Mouse (Mus musculus): ENCODE measurements around the gene Gart. TPM values are rescaled to one million over a fixed set of nuclear protein-coding genes. Genes with fewer than 3 reads are reported as not detected.

Gene Gart
- polyA plus RNA-seq, 1 experiment from 2014 or later, result 55.7 TPM

DNA sequence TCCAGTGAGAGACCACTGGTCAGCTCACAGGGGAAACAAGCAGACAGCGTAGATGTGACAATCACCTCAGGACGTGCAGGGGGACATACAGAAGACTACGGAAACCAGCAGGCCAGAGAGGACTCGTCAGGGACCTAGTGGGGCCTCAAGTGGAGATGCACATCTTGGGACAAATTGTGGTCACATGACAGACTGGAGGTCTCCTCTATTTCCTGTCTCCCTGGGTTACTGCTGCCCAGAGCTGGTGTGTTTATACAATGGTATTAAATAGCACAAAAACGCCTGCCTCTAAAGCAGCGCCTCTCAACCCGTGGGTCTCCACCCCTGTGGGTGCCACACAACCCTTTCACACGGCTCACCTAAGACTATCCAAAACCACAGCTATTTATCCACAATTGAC is 54.6 kb downstream of the Gart start:
- no peak overlapping the region for H3K27ac ChIP-seq
- H3K9ac ChIP-seq, result no peak overlapping the region
- no peak for DNase-seq (ENCODE audit: low spot score)
- no peak for ATAC-seq (ENCODE audit: low FRiP score)
- no peaks in the 10 kb centered on the region for H3K9me3 ChIP-seq (ENCODE audit: control insufficient read depth, low read length)
- 71% methylated on average over 8 of the region's 8 CpGs for WGBS
- no peaks in the 10 kb centered on the region for H3K36me3 ChIP-seq (replicated peaks; ENCODE audit: control insufficient read depth, insufficient read depth)
- H3K4me3 ChIP-seq (replicated peaks; ENCODE audit: low read length), result no peak overlapping the region
- H3K4me1 ChIP-seq (replicated peaks; ENCODE audit: control insufficient read depth, insufficient read depth, low read length), result peaks cover 7% of the 10 kb centered on the region
- no peak overlapping the region for H3K4me2 ChIP-seq (replicated peaks)
- H3K27me3 ChIP-seq (ENCODE audit: control insufficient read depth, insufficient read depth, low read length), result no peaks in the 10 kb centered on the region

DNA sequence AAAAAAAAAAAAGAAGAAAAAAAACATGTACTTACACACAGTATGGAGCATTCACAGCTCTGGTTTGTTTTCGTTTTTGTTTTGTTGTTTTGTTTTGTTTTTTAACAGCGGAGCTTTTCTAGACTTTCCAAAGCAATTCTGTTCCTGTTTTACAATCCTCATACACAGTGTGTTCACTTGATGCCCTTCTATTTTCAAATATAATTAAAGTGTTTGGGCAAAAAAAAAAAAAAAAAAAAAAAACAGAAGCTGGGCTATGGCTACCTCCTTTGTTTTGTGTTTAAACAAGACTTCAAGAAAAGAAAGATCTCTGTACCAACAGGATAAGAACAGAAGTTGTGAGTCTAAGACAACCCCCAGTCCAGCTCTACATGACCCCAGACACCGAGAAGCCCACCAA is 58.0 kb downstream of the Gart start:
- Histone ChIP-seq H3K9me3 (ENCODE audit: control insufficient read depth, low read length) (no peaks in the 10 kb centered on the region), H3K27me3 (ENCODE audit: control insufficient read depth, insufficient read depth, low read length) (no peaks in the 10 kb centered on the region), H3K4me2 (replicated peaks) (no peak overlapping the region), H3K36me3 (replicated peaks; ENCODE audit: control insufficient read depth, insufficient read depth) (peaks cover 21% of the 10 kb centered on the region), H3K4me1 (replicated peaks; ENCODE audit: control insufficient read depth, insufficient read depth, low read length) (no peaks in the 10 kb centered on the region), H3K27ac (no peak overlapping the region), H3K4me3 (replicated peaks; ENCODE audit: low read length) (no peak overlapping the region), H3K9ac (no peak overlapping the region)
- WGBS, result 86% methylated on average over 3 of the region's 3 CpGs
- no peak for ATAC-seq (ENCODE audit: low FRiP score)
- DNase-seq (ENCODE audit: low spot score), result no peak

DNA sequence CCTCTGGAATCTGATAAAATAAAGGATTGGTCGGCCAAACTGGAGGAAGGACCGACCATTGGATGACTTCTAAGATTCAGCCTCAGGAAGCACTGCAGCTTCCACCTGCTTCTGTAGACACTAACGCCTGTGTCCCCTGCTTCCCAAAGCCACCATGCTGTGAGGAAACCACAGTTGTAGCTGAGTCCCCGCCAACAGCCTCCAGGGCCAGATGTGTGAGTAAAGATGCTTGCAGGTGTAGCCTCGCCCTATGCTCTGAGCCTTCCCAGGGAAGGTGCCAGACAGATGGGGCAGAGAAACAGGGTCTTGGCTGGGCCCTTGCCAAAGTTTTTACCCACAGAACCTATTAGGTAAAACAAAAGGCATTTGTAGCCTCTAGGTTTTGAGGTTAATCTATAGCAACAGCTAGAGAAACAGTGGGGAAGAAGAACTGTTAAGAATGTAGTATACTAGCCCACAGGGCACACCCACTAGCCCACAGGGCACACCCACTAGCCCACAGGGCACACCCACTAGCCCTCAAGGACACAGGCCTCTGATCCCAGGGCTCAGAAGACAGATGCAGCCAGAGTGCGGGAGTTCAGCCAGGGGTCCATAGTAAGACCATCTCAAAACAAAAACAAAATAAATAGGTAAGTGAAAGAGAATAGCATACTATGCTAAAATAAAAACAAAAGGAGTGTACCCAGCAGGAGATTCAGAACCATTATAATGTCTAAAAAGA is 58.9 kb downstream of the Gart start:
- no peaks in the 10 kb centered on the region for H3K27me3 ChIP-seq (ENCODE audit: control insufficient read depth, insufficient read depth, low read length)
- H3K9ac ChIP-seq, result no peak overlapping the region
- H3K36me3 ChIP-seq (replicated peaks; ENCODE audit: control insufficient read depth, insufficient read depth), result peaks cover 21% of the 10 kb centered on the region
- H3K9me3 ChIP-seq (ENCODE audit: control insufficient read depth, low read length), result no peaks in the 10 kb centered on the region
- DNase-seq (ENCODE audit: low spot score) (no peak), ATAC-seq (ENCODE audit: low FRiP score) (no peak)
- no peak overlapping the region for H3K27ac ChIP-seq
- no peaks in the 10 kb centered on the region for H3K4me1 ChIP-seq (replicated peaks; ENCODE audit: control insufficient read depth, insufficient read depth, low read length)
- no peak overlapping the region for H3K4me2 ChIP-seq (replicated peaks)
- H3K4me3 ChIP-seq (replicated peaks; ENCODE audit: low read length), result no peak overlapping the region
- 58% methylated on average over 6 of the region's 6 CpGs for WGBS

GRCm38 (mm10) chr16:91586244-91586643 is 60.5 kb downstream of the Gart start:
- 94% methylated on average over 6 of the region's 6 CpGs for WGBS
- Histone ChIP-seq H3K4me2 (replicated peaks) (no peak overlapping the region), H3K9me3 (ENCODE audit: control insufficient read depth, low read length) (no peaks in the 10 kb centered on the region), H3K9ac (no peak overlapping the region), H3K4me1 (replicated peaks; ENCODE audit: control insufficient read depth, insufficient read depth, low read length) (no peaks in the 10 kb centered on the region), H3K27ac (no peak overlapping the region), H3K4me3 (replicated peaks; ENCODE audit: low read length) (no peak overlapping the region), H3K36me3 (replicated peaks; ENCODE audit: control insufficient read depth, insufficient read depth) (peaks cover 28% of the 10 kb centered on the region), H3K27me3 (ENCODE audit: control insufficient read depth, insufficient read depth, low read length) (no peaks in the 10 kb centered on the region)
- DNase-seq (ENCODE audit: low spot score) (no peak), ATAC-seq (ENCODE audit: low FRiP score) (no peak)

- Histone ChIP-seq H3K9ac (no peak overlapping the region), H3K27me3 (ENCODE audit: control insufficient read depth, insufficient read depth, low read length) (no peaks in the 10 kb centered on the region), H3K36me3 (replicated peaks; ENCODE audit: control insufficient read depth, insufficient read depth) (peaks cover 28% of the 10 kb centered on the region), H3K4me3 (replicated peaks; ENCODE audit: low read length) (no peak overlapping the region), H3K9me3 (ENCODE audit: control insufficient read depth, low read length) (no peaks in the 10 kb centered on the region), H3K4me2 (replicated peaks) (no peak overlapping the region), H3K27ac (no peak overlapping the region), H3K4me1 (replicated peaks; ENCODE audit: control insufficient read depth, insufficient read depth, low read length) (no peaks in the 10 kb centered on the region)
- DNase-seq (ENCODE audit: low spot score) (no peak), ATAC-seq (ENCODE audit: low FRiP score) (no peak)
- WGBS, result 92% methylated on average over 5 of the region's 5 CpGs
Measured at GRCm38 (mm10) chr16:91585617-91586016, 61.1 kb downstream of the Gart start.

GRCm38 (mm10) chr16:91582307-91582706 is 64.4 kb downstream of the Gart start:
- Histone ChIP-seq H3K27me3 (ENCODE audit: control insufficient read depth, insufficient read depth, low read length) (no peaks in the 10 kb centered on the region), H3K4me2 (replicated peaks) (no peak overlapping the region), H3K4me1 (replicated peaks; ENCODE audit: control insufficient read depth, insufficient read depth, low read length) (no peaks in the 10 kb centered on the region), H3K36me3 (replicated peaks; ENCODE audit: control insufficient read depth, insufficient read depth) (peaks cover 37% of the 10 kb centered on the region), H3K27ac (no peak overlapping the region), H3K9me3 (ENCODE audit: control insufficient read depth, low read length) (no peaks in the 10 kb centered on the region), H3K9ac (no peak overlapping the region), H3K4me3 (replicated peaks; ENCODE audit: low read length) (no peak overlapping the region)
- WGBS, result 72% methylated on average over 2 of the region's 2 CpGs
- ATAC-seq (ENCODE audit: low FRiP score), result no peak
- peak; percentile 50 for DNase-seq (ENCODE audit: low spot score)

GRCm38 (mm10) chr16:91578980-91579720 is 67.6 kb downstream of the Gart start:
- DNase-seq (ENCODE audit: low spot score) (no peak), ATAC-seq (ENCODE audit: low FRiP score) (no peak)
- Histone ChIP-seq H3K4me3 (replicated peaks; ENCODE audit: low read length) (no peak overlapping the region), H3K4me2 (replicated peaks) (no peak overlapping the region), H3K9ac (no peak overlapping the region), H3K36me3 (replicated peaks; ENCODE audit: control insufficient read depth, insufficient read depth) (peaks cover 43% of the 10 kb centered on the region), H3K27me3 (ENCODE audit: control insufficient read depth, insufficient read depth, low read length) (no peaks in the 10 kb centered on the region), H3K27ac (no peak overlapping the region), H3K9me3 (ENCODE audit: control insufficient read depth, low read length) (no peaks in the 10 kb centered on the region), H3K4me1 (replicated peaks; ENCODE audit: control insufficient read depth, insufficient read depth, low read length) (no peaks in the 10 kb centered on the region)
- 84% methylated on average over 14 of the region's 14 CpGs for WGBS

GRCm38 (mm10) chr16:91575151-91575550 is 71.6 kb downstream of the Gart start:
- Histone ChIP-seq H3K4me3 (replicated peaks; ENCODE audit: low read length) (no peak overlapping the region), H3K9me3 (ENCODE audit: control insufficient read depth, low read length) (no peaks in the 10 kb centered on the region), H3K4me2 (replicated peaks) (no peak overlapping the region), H3K27ac (peak overlapping the region; percentile 26; the same call in 1 of the 2 replicates), H3K4me1 (replicated peaks; ENCODE audit: control insufficient read depth, insufficient read depth, low read length) (no peaks in the 10 kb centered on the region), H3K27me3 (ENCODE audit: control insufficient read depth, insufficient read depth, low read length) (no peaks in the 10 kb centered on the region), H3K9ac (no peak overlapping the region), H3K36me3 (replicated peaks; ENCODE audit: control insufficient read depth, insufficient read depth) (peaks cover 33% of the 10 kb centered on the region)
- DNase-seq (ENCODE audit: low spot score) (no peak), ATAC-seq (ENCODE audit: low FRiP score) (no peak)
- 70% methylated on average over 13 of the region's 13 CpGs for WGBS

Measured in hindbrain, embryonic 14.5 days (tissue).